Mouse (Mus musculus) kidney, adult 8-10 months (tissue): ENCODE data around the gene Hivep2.

Source experiments
- DNase-seq, 2 experiments: peaks; one replicate each; pipeline ENCODE4 v3.0.0; 2022

The Hivep2 gene

GRCm38 (mm10) chr10:13965974-13966829 is at the start of gene Hivep2:
TSS of gene Hivep2 (plus strand) at chr10:13966075.
- peak; percentile 40 to 50 for DNase-seq

- no peak for DNase-seq
Measured at GRCm38 (mm10) chr10:13916645-13917342, 49.1 kb upstream of the Hivep2 start.

GRCm38 (mm10) chr10:13921641-13922385 is 44.1 kb upstream of the Hivep2 start:
- DNase-seq: no peak

GRCm38 (mm10) chr10:13929306-13929705 is 36.6 kb upstream of the Hivep2 start:
- DNase-seq: no peak

- DNase-seq: no peak
Measured at GRCm38 (mm10) chr10:13932147-13932546, 33.7 kb upstream of the Hivep2 start.

GRCm38 (mm10) chr10:13933320-13933719 is 32.6 kb upstream of the Hivep2 start:
- DNase-seq: no peak

GRCm38 (mm10) chr10:13935646-13936045 is 30.2 kb upstream of the Hivep2 start:
- DNase-seq: no peak

- DNase-seq: no peak
Measured at GRCm38 (mm10) chr10:13941406-13941805, 24.5 kb upstream of the Hivep2 start.

GRCm38 (mm10) chr10:13943706-13944105 is 22.2 kb upstream of the Hivep2 start:
- peak in 1 of 2 experiments; percentile 3 for DNase-seq

GRCm38 (mm10) chr10:13946498-13946897 is 19.4 kb upstream of the Hivep2 start:
- no peak for DNase-seq

- no peak for DNase-seq
Measured at GRCm38 (mm10) chr10:13962965-13963364, 2.9 kb upstream of the Hivep2 start.

- no peak for DNase-seq
Measured at GRCm38 (mm10) chr10:13963908-13964500, 1.9 kb upstream of the Hivep2 start.

- DNase-seq: peak; percentile 92 to 94
Measured at GRCm38 (mm10) chr10:13964501-13965281, 1.2 kb upstream of the Hivep2 start.

- peak; percentile 88 to 91 for DNase-seq
Measured at GRCm38 (mm10) chr10:13965316-13965973, 430 bp upstream of the Hivep2 start.

- DNase-seq: peak; percentile 63 to 64
Measured at GRCm38 (mm10) chr10:13966830-13967450, 1.1 kb downstream of the Hivep2 start.

- peak; percentile 77 to 78 for DNase-seq
Measured at GRCm38 (mm10) chr10:13967451-13968233, 1.8 kb downstream of the Hivep2 start.

- DNase-seq: no peak
Measured at GRCm38 (mm10) chr10:13968234-13968555, 2.3 kb downstream of the Hivep2 start.

- peak in 1 of 2 experiments; percentile 30 for DNase-seq
Measured at GRCm38 (mm10) chr10:13968989-13969388, 3.1 kb downstream of the Hivep2 start.

GRCm38 (mm10) chr10:13970321-13970720 is 4.4 kb downstream of the Hivep2 start:
- DNase-seq: no peak

- DNase-seq: no peak
Measured at GRCm38 (mm10) chr10:13971268-13971667, 5.4 kb downstream of the Hivep2 start.
